Mouse (Mus musculus) heart, postnatal 0 days (tissue): Measurements from ENCODE around the gene Mturn.

ENCODE experiments used
- CTCF ChIP-seq: IDR thresholded peaks from 2 replicates; pipeline ENCODE4 v1.5.1; 2016; ENCODE audit warnings: antibody characterized with exemption, control low read depth, low read depth
- EP300 ChIP-seq: IDR thresholded peaks from 2 replicates; pipeline ENCODE4 v1.6.1; 2016; ENCODE audit warnings: antibody characterized with exemption, low read depth

DNA sequence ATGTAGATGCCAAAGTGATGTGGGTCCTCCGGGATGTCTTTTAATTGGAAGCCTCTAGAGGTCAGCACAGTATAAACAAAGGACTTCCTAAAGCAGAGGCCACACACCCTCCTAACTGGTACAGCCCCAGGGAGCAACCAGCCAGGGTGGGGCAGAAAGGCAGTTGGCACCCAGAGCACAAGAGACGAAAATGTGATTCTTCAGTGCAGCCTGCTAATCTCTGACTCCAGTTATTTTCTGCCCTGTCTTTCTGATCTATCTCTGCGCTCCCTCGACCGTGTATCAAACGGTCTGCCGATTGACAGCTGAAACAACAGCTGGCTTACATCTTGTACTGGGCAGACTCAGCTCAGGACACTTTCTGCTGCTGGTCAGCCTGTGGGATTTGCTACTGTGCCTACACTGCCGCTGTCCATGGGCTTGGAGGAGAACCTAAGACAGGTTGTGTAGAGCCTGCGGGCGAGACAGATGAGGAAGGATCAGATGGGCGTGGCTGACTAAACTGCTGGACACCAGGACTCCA is 24.0 kb downstream of the Mturn start:
- peak; percentile 62 for TF ChIP-seq CTCF
- TF ChIP-seq EP300, result no peak
